12 mouse cellular contexts compared by ENCODE assay signal in genomic region chr10:68167118-68167517, GRCm38 (mm10).
DNase-seq lines count a peak whose midpoint lies in the region; ATAC-seq and TF ChIP-seq lines count a peak whose summit lies in the region.
"Had no signal": no experiment of that assay in that cellular context is flagged by ENCODE, and none has a peak within 500 bp of the region (broad histone marks: within the 10 kb centered on the region; RNA-seq: fewer than 3 reads in every experiment).

No protein-coding gene starts in this region.

- no peak for ATAC-seq in heart, postnatal 0 days (ENCODE audit: insufficient read depth, low read depth)
- ATAC-seq: liver, embryonic 12.5 days had no signal

- no peaks in the 10 kb centered on the region for H3K27me3 ChIP-seq in heart, adult 2 months (ENCODE audit: control insufficient read depth, insufficient read depth, low read length)
- H3K27me3 ChIP-seq in heart, postnatal 0 days (ENCODE audit: control insufficient read depth, insufficient read depth, low read length) = no peaks in the 10 kb centered on the region
- no peaks in the 10 kb centered on the region for H3K27me3 ChIP-seq in small intestine, adult 2 months (ENCODE audit: control insufficient read depth, insufficient read depth, low read length)
- H3K27me3 ChIP-seq: liver, embryonic 12.5 days had no signal

- no peaks in the 10 kb centered on the region for H3K79me2 ChIP-seq in heart, adult 2 months (replicated peaks; ENCODE audit: control insufficient read depth, insufficient read depth, low read length)

- H3K4me2 ChIP-seq in heart, postnatal 0 days (ENCODE audit: low read depth, low read length) = no peak overlapping the region
- H3K4me2 ChIP-seq: liver, embryonic 12.5 days had no signal

- intact Hi-C loops in heart, adult 2 months (cut with DNase I) = loop anchor here (5.0 kb wide), 1 partner anchor 110 kb away; the partner anchor contains the start of gene Arid5b
- intact Hi-C loops in heart, postnatal 10 days (cut with DNase I) = loop anchor here (5.0 kb wide), 2 partner anchors 40 to 115 kb away; no protein-coding TSS in a partner anchor
- intact Hi-C loops in left cerebral cortex, adult 2 months (cut with DNase I) = loop anchor here (2.0 to 5.0 kb wide), 2 partner anchors 108 to 440 kb away; no protein-coding TSS in a partner anchor

- H3K27ac ChIP-seq in heart, adult 2 months = peak overlapping the region; percentile 77
- H3K27ac ChIP-seq in left cerebral cortex, adult 2 months = peak overlapping the region; percentile 41; the same call in 1 of the 2 replicates
- peak overlapping the region; percentile 89 for H3K27ac ChIP-seq in heart, postnatal 0 days (ENCODE audit: low read depth)
- peak overlapping the region; percentile 25; the same call in 1 of the 2 replicates for H3K27ac ChIP-seq in small intestine, adult 2 months (ENCODE audit: insufficient read depth, low read depth, low read length)
- H3K27ac ChIP-seq: liver, embryonic 12.5 days had no signal

- no peak overlapping the region for H3K9ac ChIP-seq in heart, adult 2 months (ENCODE audit: low read depth, low read length)
- H3K9ac ChIP-seq in heart, postnatal 0 days (replicated peaks; ENCODE audit: low read depth, low read length) = no peak overlapping the region
- H3K9ac ChIP-seq: liver, embryonic 12.5 days had no signal

- no peak overlapping the region for H3K4me3 ChIP-seq in heart, adult 2 months
- no peak overlapping the region for H3K4me3 ChIP-seq in left cerebral cortex, adult 2 months
- H3K4me3 ChIP-seq in heart, postnatal 0 days (ENCODE audit: low read depth, low read length) = no peak overlapping the region
- no peak overlapping the region for H3K4me3 ChIP-seq in small intestine, adult 2 months (ENCODE audit: low read depth, low read length)
- H3K4me3 ChIP-seq: liver, embryonic 12.5 days had no signal

- TF ChIP-seq CTCF in heart, adult 2 months (IDR thresholded peaks at IDR 0.05) = no peak
- no peak for TF ChIP-seq CTCF in left cerebral cortex, adult 2 months (IDR thresholded peaks at IDR 0.05)
- TF ChIP-seq CTCF in heart, postnatal 0 days (IDR thresholded peaks at IDR 0.05; ENCODE audit: low read depth) = no peak
- TF ChIP-seq CTCF in small intestine, adult 2 months (IDR thresholded peaks at IDR 0.05; ENCODE audit: extremely low read depth, insufficient read length, insufficient replicate concordance, low read depth, low read length) = no peak

- DNase-seq in heart, adult 2 months = no peak
- no peak for DNase-seq in heart, postnatal 10 days
- no peak for DNase-seq in left cerebral cortex, adult 2 months (ENCODE audit: extremely low spot score in 1 of 2, low spot score in 2 of 2)
- no peak for DNase-seq in left cerebral cortex, adult 9 months (ENCODE audit: low spot score in 2 of 2)
- DNase-seq in heart, postnatal 0 days (ENCODE audit: low spot score) = no peak
- DNase-seq in lung, postnatal 36 days = no peak
- DNase-seq in frontal cortex, postnatal 14 days (ENCODE audit: low spot score in 2 of 2) = no peak
- DNase-seq: cerebellum, postnatal 10 days; layer of hippocampus, postnatal 36 days; right cerebral cortex, adult 18-20 months had no signal

- no peaks in the 10 kb centered on the region for H3K9me3 ChIP-seq in heart, postnatal 0 days (replicated peaks; ENCODE audit: control insufficient read depth, low read length)
- H3K9me3 ChIP-seq: liver, embryonic 12.5 days had no signal

- no peak for TF ChIP-seq EP300 in heart, adult 2 months (IDR thresholded peaks at IDR 0.05; ENCODE audit: insufficient read depth, low read depth, low read length)
- no peak for TF ChIP-seq EP300 in heart, postnatal 0 days (IDR thresholded peaks at IDR 0.05; ENCODE audit: low read depth)

- no peak for TF ChIP-seq POLR2A in heart, adult 2 months (IDR thresholded peaks at IDR 0.05; ENCODE audit: insufficient read depth, low read depth, low read length)
- TF ChIP-seq POLR2A in small intestine, adult 2 months (IDR thresholded peaks at IDR 0.05; ENCODE audit: low read depth, low read length) = no peak

- peaks cover 11% of the 10 kb centered on the region for H3K4me1 ChIP-seq in heart, adult 2 months (ENCODE audit: control insufficient read depth, insufficient read depth, low read length)
- peaks cover 52% of the 10 kb centered on the region for H3K4me1 ChIP-seq in heart, postnatal 0 days (ENCODE audit: control insufficient read depth, insufficient read depth)
- peaks cover 18% of the 10 kb centered on the region; the same call in 1 of the 2 replicates for H3K4me1 ChIP-seq in small intestine, adult 2 months (ENCODE audit: control insufficient read depth, insufficient read depth, insufficient read length, low read length)

- WGBS in heart, adult 2 months = 57% methylated on average over 4 of the region's 4 CpGs
- 48% methylated on average over 4 of the region's 4 CpGs for WGBS in heart, postnatal 0 days
- WGBS in small intestine, adult 2 months = 28% methylated on average over 4 of the region's 4 CpGs

- peaks cover 23% of the 10 kb centered on the region for H3K36me3 ChIP-seq in heart, adult 2 months (ENCODE audit: control insufficient read depth, insufficient read depth, low read length)
- no peaks in the 10 kb centered on the region for H3K36me3 ChIP-seq in heart, postnatal 0 days (replicated peaks; ENCODE audit: control insufficient read depth, insufficient read depth, low read length)
- 0 out of 2 replicates have a peak, but pooled peaks cover 3% of the 10 kb centered on the region for H3K36me3 ChIP-seq in small intestine, adult 2 months (ENCODE audit: control insufficient read depth, insufficient read depth, low read length)
- H3K36me3 ChIP-seq: liver, embryonic 12.5 days had no signal

Comparison
In these comparisons a context has a peak if more than half of its experiments do, and no peak if none do; other contexts are left out.
1. H3K27ac ChIP-seq: peak in every context shown above with its lines; median percentile 89 in heart, postnatal 0 days; 77 in heart, adult 2 months; 41 in left cerebral cortex, adult 2 months; 25 in small intestine, adult 2 months.